Mouse (Mus musculus): Measurements from ENCODE around the gene Mrpl12.

Mrpl12 gene

DNA sequence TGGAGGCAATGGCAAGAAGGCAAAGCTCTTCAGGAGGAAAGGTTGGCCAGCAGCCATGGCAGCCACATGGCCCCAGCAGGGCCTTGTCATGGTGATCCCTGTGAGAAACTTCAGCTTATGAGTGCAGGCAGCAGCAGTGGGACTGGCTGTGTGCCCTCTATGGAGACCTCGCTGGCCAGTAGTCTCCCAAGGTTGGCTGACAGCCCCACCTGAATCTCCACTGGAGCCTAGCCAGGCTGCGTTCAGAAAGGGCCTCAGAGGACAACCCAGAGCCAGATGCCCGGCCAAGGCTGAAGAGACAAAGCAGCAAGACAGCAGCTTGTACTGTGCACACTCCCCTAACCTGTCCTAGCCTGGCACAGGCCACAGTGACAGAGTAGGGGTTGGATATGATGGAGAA lies 54.1 kb downstream of the Mrpl12 start:
- no peak for DNase-seq (ENCODE audit: inconsistent ontology term)
